Mouse (Mus musculus): ENCODE results near the gene Tac4. TPM values are rescaled to one million over a fixed set of nuclear protein-coding genes. Genes with fewer than 3 reads are reported as not detected.

Tac4 gene
- polyA plus RNA-seq, 2 experiments: 0.08 TPM; not detected in 1

DNA sequence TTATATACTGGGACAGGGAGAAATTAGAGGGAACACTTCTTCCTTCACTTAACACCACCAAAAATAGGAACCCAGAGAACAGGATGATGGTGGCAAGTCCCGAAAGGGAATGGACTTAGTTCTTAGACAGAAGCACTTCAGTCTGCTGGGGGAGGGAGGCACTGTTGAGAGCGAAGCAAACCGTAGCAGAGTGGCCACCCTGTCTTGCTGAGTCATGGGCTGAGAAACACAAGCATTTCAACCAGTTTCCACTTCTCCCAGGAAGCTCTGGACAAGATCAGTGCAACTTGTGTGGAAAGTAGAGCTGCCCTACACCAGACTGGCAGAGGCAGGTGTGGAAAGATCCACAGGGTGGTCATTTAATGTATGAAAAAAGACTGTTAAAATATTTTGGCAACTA, 13.3 kb downstream of the Tac4 start:
- Histone ChIP-seq H3K36me3 (ENCODE audit: control insufficient read depth, insufficient read depth, low read length) (peaks cover 94% of the 10 kb centered on the region), H3K27ac (replicated peaks; ENCODE audit: low read depth, low read length) (no peak overlapping the region), H3K4me1 (ENCODE audit: control insufficient read depth, insufficient read depth, low read length) (no peaks in the 10 kb centered on the region), H3K4me2 (replicated peaks; ENCODE audit: low read depth, low read length, severe bottlenecking) (no peak overlapping the region), H3K9ac (ENCODE audit: low read depth, low read length, severe bottlenecking) (no peak overlapping the region), H3K4me3 (replicated peaks; ENCODE audit: low read length) (no peak overlapping the region), H3K27me3 (ENCODE audit: control insufficient read depth, insufficient read depth, low read length) (no peaks in the 10 kb centered on the region), H3K9me3 (ENCODE audit: control insufficient read depth, low read length) (no peaks in the 10 kb centered on the region)
- WGBS: 82% methylated on average over 3 of the region's 3 CpGs
- no peak for DNase-seq (ENCODE audit: low spot score)
- no peak for TF ChIP-seq POLR2A (IDR thresholded peaks at IDR 0.05; ENCODE audit: borderline replicate concordance, extremely low read depth, insufficient read depth, insufficient read length)
- no peak for ATAC-seq (ENCODE audit: low FRiP score, low read depth)

DNA sequence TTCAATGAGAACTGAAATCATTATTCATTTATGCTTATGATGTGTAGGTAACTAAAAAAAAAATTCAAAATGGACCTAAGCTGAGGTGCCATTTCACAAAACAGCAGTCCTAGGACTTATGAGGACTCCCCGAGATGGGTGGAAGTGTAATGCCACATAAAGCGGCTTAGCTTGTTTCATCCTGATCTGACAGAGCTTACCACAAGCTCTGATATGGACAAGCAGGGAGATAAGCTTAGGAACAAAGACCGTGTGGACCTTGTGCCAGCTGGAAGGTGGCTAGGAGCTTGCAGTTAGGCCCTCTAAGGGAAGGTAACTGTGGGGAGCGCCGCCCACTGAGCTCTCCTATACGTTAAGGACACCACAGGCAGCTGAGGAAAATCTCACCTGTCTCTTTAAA, 14.7 kb downstream of the Tac4 start:
- ATAC-seq (ENCODE audit: low FRiP score, low read depth) (no peak), DNase-seq (ENCODE audit: low spot score) (no peak)
- Histone ChIP-seq H3K36me3 (ENCODE audit: control insufficient read depth, insufficient read depth, low read length) (peaks cover 94% of the 10 kb centered on the region), H3K4me2 (replicated peaks; ENCODE audit: low read depth, low read length, severe bottlenecking) (no peak overlapping the region), H3K4me3 (replicated peaks; ENCODE audit: low read length) (no peak overlapping the region), H3K9ac (ENCODE audit: low read depth, low read length, severe bottlenecking) (no peak overlapping the region), H3K27ac (replicated peaks; ENCODE audit: low read depth, low read length) (no peak overlapping the region), H3K27me3 (ENCODE audit: control insufficient read depth, insufficient read depth, low read length) (no peaks in the 10 kb centered on the region), H3K9me3 (ENCODE audit: control insufficient read depth, low read length) (no peaks in the 10 kb centered on the region), H3K4me1 (ENCODE audit: control insufficient read depth, insufficient read depth, low read length) (no peaks in the 10 kb centered on the region)
- TF ChIP-seq POLR2A (IDR thresholded peaks at IDR 0.05; ENCODE audit: borderline replicate concordance, extremely low read depth, insufficient read depth, insufficient read length): no peak
- 94% methylated on average over 6 of the region's 6 CpGs for WGBS

GRCm38 (mm10) chr11:95279061-95279659, 17.8 kb downstream of the Tac4 start:
- H3K4me1 ChIP-seq (ENCODE audit: control insufficient read depth, insufficient read depth, low read length): no peaks in the 10 kb centered on the region
- DNase-seq (ENCODE audit: low spot score) (no peak), ATAC-seq (ENCODE audit: low FRiP score, low read depth) (no peak)
- H3K36me3 ChIP-seq (ENCODE audit: control insufficient read depth, insufficient read depth, low read length): peaks cover 96% of the 10 kb centered on the region
- H3K4me2 ChIP-seq (replicated peaks; ENCODE audit: low read depth, low read length, severe bottlenecking): no peak overlapping the region
- H3K9ac ChIP-seq (ENCODE audit: low read depth, low read length, severe bottlenecking): no peak overlapping the region
- no peak overlapping the region for H3K27ac ChIP-seq (replicated peaks; ENCODE audit: low read depth, low read length)
- H3K27me3 ChIP-seq (ENCODE audit: control insufficient read depth, insufficient read depth, low read length): no peaks in the 10 kb centered on the region
- no peak for TF ChIP-seq POLR2A (IDR thresholded peaks at IDR 0.05; ENCODE audit: borderline replicate concordance, extremely low read depth, insufficient read depth, insufficient read length)
- WGBS: 94% methylated on average over 4 of the region's 4 CpGs
- no peak overlapping the region for H3K4me3 ChIP-seq (replicated peaks; ENCODE audit: low read length)
- H3K9me3 ChIP-seq (ENCODE audit: control insufficient read depth, low read length): no peaks in the 10 kb centered on the region

DNA sequence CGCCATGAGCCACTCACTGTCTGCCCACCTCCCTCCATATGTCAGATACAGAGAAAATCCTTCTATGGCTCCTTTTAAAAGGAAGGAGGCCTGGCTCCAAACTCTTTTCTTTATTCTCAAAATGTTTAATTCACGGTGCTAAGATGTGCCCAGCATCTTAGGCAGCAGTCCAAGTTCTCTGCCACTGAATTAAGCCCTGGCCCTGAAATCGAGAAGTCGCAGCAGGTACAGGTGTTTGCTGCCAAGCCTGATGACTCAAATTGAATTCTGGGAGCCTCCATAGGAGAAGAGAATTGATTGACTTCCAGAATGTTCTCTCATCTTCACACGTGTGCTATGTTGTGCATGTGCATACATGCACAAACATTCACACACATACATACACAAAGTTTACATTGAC, 21.0 kb downstream of the Tac4 start:
- 96% methylated on average over 5 of the region's 5 CpGs for WGBS
- H3K4me1 ChIP-seq (ENCODE audit: control insufficient read depth, insufficient read depth, low read length): no peaks in the 10 kb centered on the region
- H3K4me3 ChIP-seq (replicated peaks; ENCODE audit: low read length): no peak overlapping the region
- H3K4me2 ChIP-seq (replicated peaks; ENCODE audit: low read depth, low read length, severe bottlenecking): no peak overlapping the region
- DNase-seq (ENCODE audit: low spot score): no peak
- no peaks in the 10 kb centered on the region for H3K27me3 ChIP-seq (ENCODE audit: control insufficient read depth, insufficient read depth, low read length)
- no peak overlapping the region for H3K9ac ChIP-seq (ENCODE audit: low read depth, low read length, severe bottlenecking)
- H3K27ac ChIP-seq (replicated peaks; ENCODE audit: low read depth, low read length): no peak overlapping the region
- peaks cover 96% of the 10 kb centered on the region for H3K36me3 ChIP-seq (ENCODE audit: control insufficient read depth, insufficient read depth, low read length)
- no peak for TF ChIP-seq POLR2A (IDR thresholded peaks at IDR 0.05; ENCODE audit: borderline replicate concordance, extremely low read depth, insufficient read depth, insufficient read length)
- no peaks in the 10 kb centered on the region for H3K9me3 ChIP-seq (ENCODE audit: control insufficient read depth, low read length)
- ATAC-seq (ENCODE audit: low FRiP score, low read depth): no peak

DNA sequence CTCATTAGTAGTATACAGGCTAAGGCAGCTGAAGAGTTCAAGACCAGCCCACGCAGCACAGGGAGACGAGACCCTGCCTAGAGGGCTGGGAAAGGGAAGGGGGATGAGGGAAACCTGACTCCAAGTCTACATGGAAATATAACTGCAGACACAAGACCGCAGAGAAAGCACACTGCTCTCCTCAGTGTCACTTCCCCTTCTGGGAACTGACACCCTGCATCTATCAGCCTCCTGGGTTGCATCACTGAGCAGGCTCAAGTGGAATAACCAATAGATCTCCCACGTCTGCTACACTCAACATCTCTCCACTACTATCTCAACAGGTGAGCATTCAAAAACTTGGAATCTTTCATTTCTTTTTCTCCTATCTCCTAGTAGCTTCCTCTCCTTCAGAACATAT, 30.7 kb downstream of the Tac4 start:
- WGBS: 79% methylated on average over 4 of the region's 4 CpGs
- no peaks in the 10 kb centered on the region for H3K27me3 ChIP-seq (ENCODE audit: control insufficient read depth, insufficient read depth, low read length)
- H3K4me2 ChIP-seq (replicated peaks; ENCODE audit: low read depth, low read length, severe bottlenecking): no peak overlapping the region
- DNase-seq (ENCODE audit: low spot score): no peak
- no peak overlapping the region for H3K27ac ChIP-seq (replicated peaks; ENCODE audit: low read depth, low read length)
- H3K4me1 ChIP-seq (ENCODE audit: control insufficient read depth, insufficient read depth, low read length): no peaks in the 10 kb centered on the region
- H3K36me3 ChIP-seq (ENCODE audit: control insufficient read depth, insufficient read depth, low read length): peaks cover 76% of the 10 kb centered on the region
- TF ChIP-seq POLR2A (IDR thresholded peaks at IDR 0.05; ENCODE audit: borderline replicate concordance, extremely low read depth, insufficient read depth, insufficient read length): no peak
- ATAC-seq (ENCODE audit: low FRiP score, low read depth): no peak
- H3K9me3 ChIP-seq (ENCODE audit: control insufficient read depth, low read length): no peaks in the 10 kb centered on the region
- no peak overlapping the region for H3K9ac ChIP-seq (ENCODE audit: low read depth, low read length, severe bottlenecking)
- H3K4me3 ChIP-seq (replicated peaks; ENCODE audit: low read length): no peak overlapping the region

Data from limb, embryonic 14.5 days (tissue).